Mouse (Mus musculus): ENCODE measurements around the gene Gm45618. TPM values are rescaled to one million over a fixed set of nuclear protein-coding genes. Genes with fewer than 3 reads are reported as not detected.

Gene Gm45618
- total RNA-seq, 4 experiments from 2014 or later = not detected

Other genes with a start within 250 kb of the Gm45618 start
- gene Tollip, start 202.2 kb downstream of the Gm45618 start, total RNA-seq (2022) = 10 to 100 TPM; 59.9 to 67.9 (median 62.6) TPM
- gene Brsk2, start 171.0 kb downstream of the Gm45618 start, total RNA-seq (2022) = 1 to 10 TPM; 2.0 to 4.1 (median 3.6) TPM
- 10 to 100 TPM; 52.8 to 65.8 (median 57.6) TPM for gene Mob2, start 59.7 kb downstream of the Gm45618 start, total RNA-seq (2022)
- gene Dusp8, start 24.9 kb downstream of the Gm45618 start, total RNA-seq (2022) = 10 to 100 TPM in 3 of 4 experiments, 1 to 10 TPM in 1; 4.6 to 18.1 (median 14.3) TPM
- gene Gm39115, start 15.3 kb upstream of the Gm45618 start, total RNA-seq (2022) = not detected
- not detected for gene Gm45337, start 23.9 kb upstream of the Gm45618 start, total RNA-seq (2022)
- not detected for gene Gm29735, start 36.4 kb upstream of the Gm45618 start, total RNA-seq (2022)
- not detected for gene Gm4553, start 45.0 kb upstream of the Gm45618 start, total RNA-seq (2022)
- not detected for gene Krtap5-2, start 55.3 kb upstream of the Gm45618 start, total RNA-seq (2022)
- gene Gm10153, start 69.7 kb upstream of the Gm45618 start, total RNA-seq (2022) = not detected
- not detected for gene Krtap5-3, start 80.6 kb upstream of the Gm45618 start, total RNA-seq (2022)
- not detected for gene Gm7579, start 91.1 kb upstream of the Gm45618 start, total RNA-seq (2022)
- not detected for gene Krtap5-5, start 109.2 kb upstream of the Gm45618 start, total RNA-seq (2022)
- gene Gm40460, start 120.3 kb upstream of the Gm45618 start, total RNA-seq (2022) = not detected
- not detected for gene Gm2431, start 137.6 kb upstream of the Gm45618 start, total RNA-seq (2022)
- gene Gm4559, start 153.6 kb upstream of the Gm45618 start, total RNA-seq (2022) = not detected
- not detected for gene Krtap5-1, start 176.4 kb upstream of the Gm45618 start, total RNA-seq (2022)
- gene Krtap5-4, start 182.8 kb upstream of the Gm45618 start, total RNA-seq (2022) = not detected